Mouse (Mus musculus) left cerebral cortex, postnatal 36 days (tissue): Measurements from ENCODE around the gene Fkbpl. TPM values are rescaled to one million over a fixed set of nuclear protein-coding genes. Genes with fewer than 3 reads are reported as not detected.

Experiments used
- DNase-seq, 2 experiments: peaks; one replicate each; pipeline ENCODE4 v3.0.0; 2021 to 2022; ENCODE audit warnings: low spot score in 2 of 2, mixed read lengths in 1 of 2
- intact Hi-C: fragments of 180-260 bp; cut with DNase I; formaldehyde crosslinking; loops from one replicate; pipeline ENCODE4 v1.15.1; 2025
- total RNA-seq, 2 experiments: library from RNA; stranded (reverse); gene quantifications; 2 replicates each; pipeline ENCODE4 v1.2.3; 2021

Fkbpl gene
- total RNA-seq, 2 experiments from 2014 or later = 12.3 to 14.1 TPM

DNA sequence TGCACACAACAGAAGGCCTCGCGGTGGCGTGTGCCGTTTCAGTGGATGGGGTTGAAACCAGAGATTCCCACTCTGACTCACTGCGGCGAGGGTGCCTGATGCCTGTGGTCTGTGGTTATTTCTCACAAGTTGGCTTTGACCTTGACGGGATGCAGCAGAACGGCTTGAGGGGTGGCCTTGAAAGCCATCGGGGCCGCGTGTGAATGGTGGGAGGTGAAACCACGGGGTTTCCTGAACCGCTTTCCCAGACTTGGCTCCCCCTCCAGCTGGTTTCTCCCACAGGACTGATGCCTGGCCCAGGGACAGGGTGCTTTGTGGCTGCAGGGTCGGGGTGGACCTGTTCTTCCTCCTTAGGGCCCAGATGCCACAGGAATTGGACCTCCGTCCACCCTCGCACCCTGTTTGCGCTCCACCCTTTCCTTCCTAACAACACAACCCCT lies 36.6 kb downstream of the Fkbpl start:
- intact Hi-C loops = no loop called here
- DNase-seq = no peak

DNA sequence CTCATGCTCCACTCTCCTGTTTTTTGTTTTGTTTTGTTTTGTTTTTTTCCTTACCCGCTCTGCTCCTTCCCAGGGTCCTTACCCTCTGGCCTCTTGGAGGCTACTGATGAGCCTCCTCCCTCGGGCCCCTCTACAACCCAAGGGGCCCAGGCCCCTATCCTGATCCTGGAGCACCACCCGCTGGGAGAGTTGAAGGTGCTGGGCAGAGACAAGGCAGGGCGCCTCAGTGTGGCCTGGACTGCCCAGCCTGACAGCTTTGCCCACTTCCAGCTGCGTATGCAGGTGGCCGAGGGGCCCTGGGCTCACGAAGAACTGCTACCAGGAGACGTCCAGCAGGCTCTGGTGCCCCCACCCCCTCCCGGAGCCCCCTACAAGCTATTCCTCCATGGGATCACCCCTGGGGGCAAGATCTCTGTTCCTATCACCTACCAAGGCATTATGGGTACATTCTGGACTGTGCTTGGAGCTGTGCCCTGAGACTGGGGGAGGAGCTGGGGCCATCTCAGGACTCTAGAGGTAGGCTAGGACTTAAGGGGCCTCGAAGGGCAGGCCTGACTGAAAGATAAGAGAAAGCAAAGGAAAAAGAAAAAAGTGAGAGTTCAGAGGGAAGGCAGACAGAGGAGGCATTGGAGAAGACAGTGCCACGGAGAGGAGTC lies 37.4 kb downstream of the Fkbpl start:
- DNase-seq = no peak
- intact Hi-C loops = no loop called here

DNA sequence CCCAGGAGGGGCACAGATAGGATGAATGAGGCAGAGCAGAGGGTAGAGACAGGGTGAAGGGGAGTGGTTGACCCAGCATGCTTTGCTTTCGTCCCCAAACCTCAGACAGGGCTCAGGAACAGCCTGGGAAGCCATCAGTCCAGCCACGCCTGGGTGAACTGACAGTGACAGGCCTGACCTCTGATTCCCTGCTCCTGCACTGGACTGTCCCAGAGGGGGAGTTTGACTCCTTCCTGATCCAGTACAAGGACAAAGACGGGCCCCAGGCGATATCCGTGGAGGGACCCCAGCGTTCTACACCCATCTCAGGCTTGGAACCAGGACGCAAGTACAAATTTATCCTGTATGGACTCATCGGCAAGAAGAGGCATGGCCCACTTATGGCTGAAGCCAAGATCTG lies 38.6 kb downstream of the Fkbpl start:
- intact Hi-C loops = no loop called here
- no peak for DNase-seq

DNA sequence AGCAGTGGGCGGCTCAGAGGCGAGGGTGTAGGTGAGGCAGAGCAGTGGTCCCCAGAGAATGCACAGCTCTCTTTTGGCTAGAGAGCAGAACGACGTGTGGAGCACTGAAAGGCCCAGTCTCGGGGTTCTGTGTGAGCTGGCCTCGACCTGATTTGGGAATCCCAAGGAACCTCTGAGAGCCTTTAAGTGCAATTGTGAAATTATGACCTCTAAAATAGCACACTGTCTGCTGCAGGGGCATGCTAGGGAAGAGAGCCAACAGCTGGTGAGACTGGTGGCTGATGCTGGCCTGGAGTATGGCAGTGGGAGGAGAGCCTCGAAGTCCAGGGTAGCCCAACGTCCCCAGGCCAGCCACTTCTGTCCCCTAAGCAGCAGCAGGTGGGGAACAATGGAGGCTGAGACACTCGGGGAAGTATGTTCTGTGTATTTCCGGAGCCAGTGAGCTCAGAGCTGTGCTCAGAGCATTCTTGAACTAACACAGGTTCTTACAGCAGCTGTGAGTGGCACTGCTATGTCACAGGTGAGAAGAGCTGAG lies 39.2 kb downstream of the Fkbpl start:
- no peak for DNase-seq
- intact Hi-C loops = no loop called here

DNA sequence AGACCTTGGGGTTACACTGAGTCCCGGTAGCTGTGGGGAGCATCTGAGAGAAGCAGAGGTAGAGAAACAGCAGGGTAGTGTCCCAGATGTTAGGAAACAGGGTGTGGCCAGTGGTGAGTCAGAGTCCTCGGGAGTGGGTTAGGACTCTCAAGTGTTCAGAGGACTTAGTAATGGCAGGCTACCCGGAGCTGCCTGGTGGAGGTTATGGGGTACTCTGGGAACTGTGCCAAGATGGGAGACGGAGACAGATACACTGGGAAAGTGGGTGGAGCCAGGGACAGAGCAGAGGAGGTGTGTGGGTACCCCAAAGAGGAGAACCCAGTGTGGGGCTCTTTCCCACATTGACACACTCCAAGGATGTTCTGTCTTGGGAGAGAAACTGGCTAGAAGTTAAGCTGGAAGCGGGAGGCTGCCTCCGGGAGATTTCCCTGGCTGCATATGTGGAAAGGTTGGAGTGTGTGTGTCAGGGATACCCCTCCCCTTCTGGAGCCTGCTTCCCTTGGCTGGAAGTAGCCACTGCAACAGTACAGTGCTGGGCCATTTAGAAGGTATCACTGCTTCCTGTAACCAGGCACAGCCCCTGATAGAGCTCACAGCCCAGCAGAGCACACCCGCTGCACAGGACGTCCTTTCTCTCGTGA lies 39.8 kb downstream of the Fkbpl start:
- no peak for DNase-seq
- intact Hi-C loops = no loop called here

DNA sequence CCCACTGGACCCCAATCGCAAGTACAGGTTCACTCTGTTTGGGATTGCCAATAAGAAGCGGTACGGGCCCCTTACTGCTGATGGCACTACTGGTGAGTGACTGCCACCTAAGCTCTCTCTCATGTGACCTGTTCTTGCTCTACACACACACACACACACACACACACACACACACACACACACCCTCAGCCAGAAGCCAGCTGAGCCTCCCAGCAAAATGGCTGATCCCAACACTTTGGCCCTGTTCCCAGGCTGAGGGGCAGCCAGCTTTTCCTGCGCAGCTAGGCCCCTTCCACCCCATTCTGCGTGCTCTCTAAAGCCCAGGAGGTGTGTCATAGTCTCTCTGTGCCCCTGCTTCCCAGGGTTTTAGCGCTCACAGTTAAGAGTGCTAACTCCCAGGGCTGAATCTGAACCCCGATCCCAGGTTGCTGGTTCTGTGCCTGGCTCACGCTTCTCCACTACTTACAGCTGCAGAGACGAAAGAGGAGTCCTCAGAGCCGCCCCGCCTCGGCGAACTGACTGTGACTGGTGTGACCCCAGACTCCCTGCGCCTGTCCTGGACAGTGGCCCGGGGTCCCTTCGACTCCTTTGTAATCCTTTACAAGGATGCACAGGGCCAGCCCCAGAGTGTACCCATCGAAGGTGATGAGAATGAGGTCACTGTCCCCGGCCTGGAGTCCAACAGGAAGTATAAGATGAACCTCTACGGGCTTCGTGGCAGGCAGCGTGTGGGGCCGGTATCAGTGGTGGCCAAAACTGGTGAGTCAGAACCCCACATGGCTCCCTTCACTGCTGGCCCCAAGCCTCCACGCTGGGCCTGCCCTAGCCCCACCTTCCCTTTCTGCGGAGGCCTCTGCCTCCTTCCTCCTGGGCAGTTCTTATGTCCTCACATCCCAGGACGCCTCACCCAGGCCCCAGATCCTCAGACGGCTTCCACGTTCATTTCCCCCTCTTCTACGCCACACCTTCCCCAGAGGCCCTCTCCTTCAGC lies 40.9 kb downstream of the Fkbpl start:
- no peak for DNase-seq
- intact Hi-C loops = no loop called here

DNA sequence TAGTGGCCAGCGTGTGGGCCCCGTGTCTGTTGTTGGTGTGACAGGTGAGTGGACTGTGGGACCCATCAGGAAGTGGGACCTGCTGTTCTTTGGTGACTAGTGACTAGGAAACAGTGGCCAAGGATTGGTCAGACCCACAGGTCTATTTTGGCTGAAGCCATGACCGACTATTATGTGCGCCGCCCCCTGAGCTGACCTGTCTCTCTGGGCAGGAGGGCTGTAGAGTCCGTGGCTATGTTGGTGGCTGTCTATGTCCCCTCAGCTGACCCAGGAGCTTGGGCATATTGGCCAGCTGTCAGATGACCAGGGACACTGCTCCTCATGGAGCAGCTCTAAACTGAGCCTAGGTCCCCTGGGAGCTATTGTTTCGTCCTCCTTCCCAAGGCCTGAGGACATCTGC lies 44.3 kb downstream of the Fkbpl start:
- intact Hi-C loops = no loop called here
- no peak for DNase-seq

DNA sequence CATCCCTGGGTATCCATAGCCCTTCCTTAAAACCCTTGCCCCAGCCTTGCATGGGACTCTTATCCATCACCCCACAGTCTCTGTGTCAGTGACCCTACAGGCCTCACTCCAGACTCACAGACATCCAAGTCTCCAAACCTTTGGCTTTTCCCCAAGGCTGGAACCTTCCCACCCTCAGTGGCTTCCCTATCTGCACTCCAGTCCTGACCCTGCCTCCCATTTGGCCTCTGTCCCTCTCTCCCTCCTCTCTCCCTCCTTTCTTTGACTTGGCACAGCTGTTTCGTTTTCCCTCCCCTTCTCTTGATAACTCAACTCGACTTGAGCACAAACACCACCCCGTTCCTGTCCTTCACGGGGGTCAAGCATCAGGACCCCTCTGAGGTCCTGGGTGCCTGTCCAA lies 45.9 kb downstream of the Fkbpl start:
- intact Hi-C loops = no loop called here
- DNase-seq = no peak

DNA sequence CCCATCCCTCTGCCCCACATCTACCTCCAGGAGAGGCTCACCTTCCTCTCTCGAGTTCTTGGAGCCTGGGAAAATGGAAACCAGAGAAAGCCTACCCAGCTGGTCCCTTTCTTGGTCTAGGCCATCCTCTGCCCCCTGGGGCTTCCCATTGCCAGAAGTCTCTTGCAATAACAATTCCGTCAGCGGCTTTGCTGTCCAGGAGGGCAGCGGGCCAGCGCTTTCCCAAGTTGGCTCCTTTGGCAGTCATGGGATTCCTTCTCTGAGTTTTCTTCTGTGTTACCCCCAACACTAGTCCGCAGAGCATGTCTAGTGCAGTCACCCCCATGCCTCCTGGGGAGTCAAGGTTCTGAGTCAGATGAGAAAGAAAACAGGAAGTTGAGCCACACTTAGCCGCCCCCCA lies 48.3 kb downstream of the Fkbpl start:
- no peak for DNase-seq
- intact Hi-C loops = no loop called here

Other genes with a start within 250 kb of the Fkbpl start
- 1 to 10 TPM; 4.1 TPM for gene BC051142, start 245.9 kb upstream of the Fkbpl start, total RNA-seq
- gene Btnl4, start 167.4 kb upstream of the Fkbpl start, total RNA-seq = not detected
- gene Btnl6, start 127.4 kb upstream of the Fkbpl start, total RNA-seq = not detected
- 10 to 100 TPM; 11.3 to 16.1 TPM for gene Notch4, start 80.5 kb upstream of the Fkbpl start, total RNA-seq
- 1 to 10 TPM; 2.6 to 2.9 TPM for gene Gpsm3, start 55.0 kb upstream of the Fkbpl start, total RNA-seq
- 10 to 100 TPM; 53.2 to 58.4 TPM for gene Pbx2, start 53.5 kb upstream of the Fkbpl start, total RNA-seq
- under 1 TPM; 0.30 to 0.75 TPM for gene Ager, start 46.9 kb upstream of the Fkbpl start, total RNA-seq
- gene Rnf5, start 41.1 kb upstream of the Fkbpl start, total RNA-seq = 10 to 100 TPM; 66.9 to 72.0 TPM
- gene Agpat1, start 40.5 kb upstream of the Fkbpl start, total RNA-seq = 100 to 1,000 TPM; 161 to 177 TPM
- gene Egfl8, start 28.8 kb upstream of the Fkbpl start, total RNA-seq = 1 to 10 TPM; 2.7 to 3.3 TPM
- gene Ppt2, start 16.3 kb upstream of the Fkbpl start, total RNA-seq = 10 to 100 TPM; 37.2 to 47.1 TPM
- 100 to 1,000 TPM; 148 to 168 TPM for gene Prrt1, start 15.2 kb upstream of the Fkbpl start, total RNA-seq
- gene Atf6b, start 2.4 kb downstream of the Fkbpl start, total RNA-seq = 10 to 100 TPM; 63.9 to 66.4 TPM
- gene Tnxb, start 25.8 kb downstream of the Fkbpl start, total RNA-seq = 1 to 10 TPM; 1.5 to 2.0 TPM
- 10 to 100 TPM in 1 of 2 experiments, 1 to 10 TPM in 1; 8.3 to 11.4 TPM for gene C4b, start 99.1 kb downstream of the Fkbpl start, total RNA-seq
- not detected for gene Cyp21a1, start 159.8 kb downstream of the Fkbpl start, total RNA-seq
- gene Stk19, start 192.2 kb downstream of the Fkbpl start, total RNA-seq = 10 to 100 TPM; 50.2 to 58.6 TPM
- 10 to 100 TPM; 39.4 to 45.4 TPM for gene Dxo, start 192.3 kb downstream of the Fkbpl start, total RNA-seq
- 10 to 100 TPM; 58.5 to 72.2 TPM for gene Skiv2l, start 205.4 kb downstream of the Fkbpl start, total RNA-seq
- 10 to 100 TPM; 35.5 to 36.6 TPM for gene Nelfe, start 205.6 kb downstream of the Fkbpl start, total RNA-seq
- under 1 TPM in 1 of 2 experiments, not detected in 1; 0.63 TPM for gene Cfb, start 217.8 kb downstream of the Fkbpl start, total RNA-seq
- 1 to 10 TPM; 6.5 to 8.6 TPM for gene Zbtb12, start 234.7 kb downstream of the Fkbpl start, total RNA-seq
- gene Gm20547, start 237.3 kb downstream of the Fkbpl start, total RNA-seq = not detected